Mouse (Mus musculus) gastrocnemius, postnatal 14 days (tissue): Measurements from ENCODE around the gene Scn5a. TPM values are rescaled to one million over a fixed set of nuclear protein-coding genes. Genes with fewer than 3 reads are reported as not detected.
A peak's percentile ranks its signal among the peaks of the same experiment; 100 is the strongest.

Experiments used
- DNase-seq: peaks from one replicate; pipeline ENCODE4 v3.0.0; 2021; ENCODE audit warnings: mixed read lengths
- intact Hi-C: fragments of 180-260 bp; cut with DNase I; formaldehyde crosslinking; loops from one replicate; pipeline ENCODE4 v1.15.1; 2025; ENCODE audit warnings: low total_unique reads
- total RNA-seq, 2 experiments: library from RNA; stranded (reverse); gene quantifications; 2 replicates each; pipeline ENCODE4 v1.2.3; 2021

Gene Scn5a
- total RNA-seq, 2 experiments from 2014 or later, result 0.22 to 0.53 TPM

GRCm38 (mm10) chr9:119516815-119517214, 62.0 kb downstream of the Scn5a start:
- no peak for DNase-seq
- intact Hi-C loops, result no loop called here

- no peak for DNase-seq
- intact Hi-C loops, result no loop called here
Observed at GRCm38 (mm10) chr9:119515454-119515853, 63.4 kb downstream of the Scn5a start.

GRCm38 (mm10) chr9:119514986-119515385, 63.8 kb downstream of the Scn5a start:
- no peak for DNase-seq
- intact Hi-C loops, result no loop called here

GRCm38 (mm10) chr9:119513816-119514215, 65.0 kb downstream of the Scn5a start:
- intact Hi-C loops, result no loop called here
- no peak for DNase-seq

- intact Hi-C loops, result no loop called here
- no peak for DNase-seq
Observed at GRCm38 (mm10) chr9:119512993-119513392, 65.8 kb downstream of the Scn5a start.

- no peak for DNase-seq
- intact Hi-C loops, result no loop called here
Observed at GRCm38 (mm10) chr9:119510902-119511301, 67.9 kb downstream of the Scn5a start.

GRCm38 (mm10) chr9:119504981-119505658, 73.7 kb downstream of the Scn5a start:
- intact Hi-C loops, result no loop called here

GRCm38 (mm10) chr9:119503613-119504012, 75.2 kb downstream of the Scn5a start:
- intact Hi-C loops, result no loop called here
- DNase-seq, result no peak

More at GRCm38 (mm10) chr9:119504981-119505658, 73.7 kb downstream of the Scn5a start:
- no peak for DNase-seq

GRCm38 (mm10) chr9:119498885-119499284, 79.9 kb downstream of the Scn5a start:
- intact Hi-C loops, result no loop called here
- DNase-seq, result no peak

GRCm38 (mm10) chr9:119498247-119498607, 80.6 kb downstream of the Scn5a start:
- intact Hi-C loops, result no loop called here
- no peak for DNase-seq

- intact Hi-C loops, result no loop called here
- DNase-seq, result no peak
Observed at GRCm38 (mm10) chr9:119497546-119498246, 81.1 kb downstream of the Scn5a start.

- intact Hi-C loops, result no loop called here
- no peak for DNase-seq
Observed at GRCm38 (mm10) chr9:119496960-119497359, 81.9 kb downstream of the Scn5a start.

- intact Hi-C loops, result no loop called here
- DNase-seq, result no peak
Observed at GRCm38 (mm10) chr9:119496354-119496753, 82.5 kb downstream of the Scn5a start.

GRCm38 (mm10) chr9:119484868-119485267, 93.9 kb downstream of the Scn5a start:
- DNase-seq, result no peak
- intact Hi-C loops, result no loop called here

- intact Hi-C loops, result no loop called here
- DNase-seq, result no peak
Observed at GRCm38 (mm10) chr9:119484420-119484819, 94.4 kb downstream of the Scn5a start.

GRCm38 (mm10) chr9:119483554-119484353, 95.1 kb downstream of the Scn5a start:
- intact Hi-C loops, result no loop called here
- peak; percentile 71 for DNase-seq

GRCm38 (mm10) chr9:119481612-119482011, 97.2 kb downstream of the Scn5a start:
- intact Hi-C loops, result no loop called here

GRCm38 (mm10) chr9:119479297-119479696, 99.5 kb downstream of the Scn5a start:
- intact Hi-C loops, result no loop called here
- peak; percentile 66 for DNase-seq

More at GRCm38 (mm10) chr9:119481612-119482011, 97.2 kb downstream of the Scn5a start:
- DNase-seq, result no peak

GRCm38 (mm10) chr9:119478345-119478744, 100.5 kb downstream of the Scn5a start:
- DNase-seq, result peak; percentile 34
- intact Hi-C loops, result no loop called here

GRCm38 (mm10) chr9:119477754-119478153, 101.1 kb downstream of the Scn5a start:
- no peak for DNase-seq
- intact Hi-C loops, result no loop called here
